Mouse (Mus musculus) gastrocnemius, postnatal 4 days (tissue): ENCODE results near the gene Brd4. TPM values are rescaled to one million over a fixed set of nuclear protein-coding genes. Genes with fewer than 3 reads are reported as not detected.

ENCODE experiments used
- DNase-seq, 2 experiments: peaks; one replicate each; pipeline ENCODE4 v3.0.0; 2021 to 2022; ENCODE audit warnings: low spot score in 2 of 2, mixed read lengths in 2 of 2
- total RNA-seq, 2 experiments: library from RNA; stranded (reverse); gene quantifications; 2 replicates each; pipeline ENCODE4 v1.2.3; 2021

The Brd4 gene
- total RNA-seq, 2 experiments from 2014 or later, result 86.5 to 98.4 TPM

DNA sequence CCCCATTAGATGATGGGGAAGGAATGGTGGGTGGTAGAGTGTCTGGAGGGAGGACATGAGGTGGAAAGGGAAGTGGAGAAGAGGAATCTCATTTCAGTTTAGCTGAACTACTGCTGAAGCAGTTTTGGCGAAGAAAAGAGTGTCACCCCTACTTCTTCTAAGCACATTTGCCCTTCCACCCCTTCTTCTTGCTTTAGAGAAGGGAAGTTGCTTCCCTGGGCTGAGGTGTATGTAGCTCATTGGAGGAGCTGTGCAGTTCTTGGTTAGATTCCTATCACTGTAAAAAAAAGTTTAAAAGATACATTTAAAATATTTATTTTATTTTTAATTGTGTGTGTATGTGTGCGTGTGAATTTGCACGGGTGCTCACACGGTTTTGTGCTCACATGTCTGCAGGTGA lies 107.6 kb downstream of the Brd4 start:
- DNase-seq, result no peak

DNA sequence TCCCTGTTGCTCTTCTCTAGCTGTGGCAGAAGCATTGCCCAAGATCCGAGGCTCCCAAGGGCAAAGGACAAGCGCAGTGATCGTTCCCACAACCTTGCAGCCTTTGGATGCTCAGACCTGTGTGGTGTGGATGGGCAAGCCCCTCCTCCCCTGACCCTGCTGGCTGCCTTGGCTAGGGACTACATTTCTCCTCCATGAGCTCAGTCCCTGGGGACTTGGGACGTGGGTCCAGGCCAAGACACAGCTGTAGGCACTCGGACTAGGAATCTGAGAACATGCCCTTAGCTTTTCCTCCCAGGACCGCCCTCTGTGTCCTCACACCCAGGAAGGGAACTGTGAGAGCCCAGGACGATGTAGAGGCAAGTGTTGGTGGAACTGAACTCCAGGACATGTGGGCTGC lies 111.4 kb downstream of the Brd4 start:
- peak; percentile 61 to 84 for DNase-seq

DNA sequence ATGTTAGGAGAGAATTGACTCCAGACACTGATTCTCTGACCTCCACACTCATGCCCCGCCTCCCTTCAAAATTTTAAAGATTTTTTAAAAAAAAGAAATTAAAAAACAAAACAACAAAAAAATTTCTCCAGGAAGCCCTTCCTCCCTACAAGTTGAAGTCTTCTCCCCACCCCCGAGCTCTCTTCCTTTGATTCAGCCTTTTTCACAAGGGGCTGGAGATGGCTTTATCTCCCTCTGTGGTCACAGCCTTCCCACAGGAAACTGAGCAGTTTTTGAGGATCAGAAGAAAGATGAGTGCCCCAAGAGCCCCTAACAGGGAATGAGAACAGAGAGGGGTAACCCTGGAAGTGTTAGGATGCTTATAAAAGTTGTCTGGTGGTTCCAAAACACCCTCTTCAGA lies 112.0 kb downstream of the Brd4 start:
- no peak for DNase-seq

DNA sequence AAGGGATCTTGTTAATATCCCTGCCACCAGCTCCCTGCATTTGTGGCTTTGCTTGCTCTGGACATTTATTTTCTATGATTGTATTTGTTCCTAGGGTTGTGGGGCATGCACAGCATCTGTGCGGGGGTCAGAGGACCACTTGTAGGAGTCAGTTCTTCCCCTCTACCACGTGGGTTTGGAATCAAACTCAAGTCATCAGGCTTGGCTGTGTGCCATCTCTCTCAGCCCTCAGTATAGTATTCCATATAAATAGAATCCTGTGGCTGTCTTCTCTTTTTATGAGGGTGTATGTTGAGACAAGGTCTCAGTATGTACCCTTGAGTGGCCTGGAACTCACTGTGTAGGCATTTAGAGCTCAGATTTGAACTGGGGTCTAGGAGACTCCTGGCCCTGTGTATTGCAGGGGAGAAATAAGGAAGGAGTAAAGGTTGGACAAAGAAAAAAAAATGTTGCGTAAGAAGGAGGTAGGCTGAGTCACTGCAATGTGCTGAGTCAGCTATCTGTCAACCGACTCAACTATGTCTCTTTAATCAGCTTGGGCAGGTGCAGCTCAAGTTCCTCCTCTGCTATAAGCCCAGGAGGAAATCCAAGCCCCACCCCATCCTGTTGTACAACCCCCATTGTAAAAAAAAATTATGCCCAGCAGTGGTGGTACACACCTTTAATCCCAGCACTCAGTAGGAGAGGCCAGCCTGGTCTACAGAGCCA lies 114.8 kb downstream of the Brd4 start:
- DNase-seq, result no peak

DNA sequence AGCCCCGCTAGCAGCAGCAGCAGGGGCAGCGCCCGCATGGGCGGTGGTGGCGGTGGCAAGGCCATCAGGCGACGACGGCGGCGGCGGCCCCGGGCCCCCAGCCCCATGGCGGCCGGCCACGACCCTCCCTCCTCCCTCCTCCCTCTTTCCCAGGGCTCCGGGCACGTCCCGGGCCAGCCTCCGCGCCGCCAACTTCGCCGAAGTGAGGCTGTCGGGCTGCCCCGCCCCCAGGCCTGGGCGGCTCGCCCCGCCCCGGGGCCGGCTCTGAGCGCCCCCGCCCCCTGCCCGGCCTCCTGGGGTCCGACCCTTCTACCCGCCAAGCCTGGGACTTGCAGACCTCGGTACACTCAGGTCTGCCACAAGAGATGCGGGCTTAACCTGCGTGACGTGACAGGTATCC lies 117.8 kb downstream of the Brd4 start, which contains the start of gene Notch3:
TSS of gene Notch3 (minus strand) at position 166 of the 400 bp plus-strand sequence.
- peak; percentile 70 to 78 for DNase-seq

DNA sequence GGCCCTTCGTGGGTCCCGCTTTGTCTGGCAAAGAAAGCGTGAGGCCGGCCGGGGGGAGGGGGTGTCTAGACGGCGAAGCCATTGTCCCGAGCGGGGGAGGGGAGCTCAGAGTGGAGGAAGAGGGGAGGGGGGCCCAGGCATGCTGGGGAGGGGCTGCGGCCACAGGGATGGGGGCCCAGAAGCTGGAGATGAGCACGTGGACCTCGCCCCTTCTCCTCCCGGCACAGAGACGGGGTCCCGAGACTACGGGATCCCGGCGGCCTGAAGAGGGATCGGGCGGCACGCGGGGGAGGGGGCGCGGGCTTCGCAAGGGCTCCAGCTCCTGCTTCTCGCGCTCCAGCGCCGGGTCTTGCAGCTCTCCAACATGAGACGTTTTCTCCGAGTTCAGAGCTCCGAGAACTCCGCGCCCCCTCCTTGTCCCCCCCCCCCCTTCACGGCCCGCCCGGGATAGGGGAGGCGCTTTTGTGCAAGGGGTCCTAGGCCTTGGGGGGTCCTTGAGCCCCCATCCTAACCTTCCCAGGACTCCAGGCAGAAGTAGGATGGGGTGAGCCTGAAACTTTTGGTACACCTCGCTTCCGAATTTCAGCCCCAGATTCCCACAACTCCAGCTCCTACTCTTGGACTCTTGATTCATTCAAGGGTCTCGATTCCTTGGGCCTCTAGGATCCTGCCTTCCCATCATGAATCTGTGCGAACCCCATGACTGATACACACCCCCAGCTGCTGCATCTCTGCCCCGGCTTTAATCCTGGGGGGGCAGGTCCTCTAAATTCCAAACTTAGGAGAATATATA lies 118.5 kb downstream of the Brd4 start:
- DNase-seq, result peak; percentile 55 to 75

DNA sequence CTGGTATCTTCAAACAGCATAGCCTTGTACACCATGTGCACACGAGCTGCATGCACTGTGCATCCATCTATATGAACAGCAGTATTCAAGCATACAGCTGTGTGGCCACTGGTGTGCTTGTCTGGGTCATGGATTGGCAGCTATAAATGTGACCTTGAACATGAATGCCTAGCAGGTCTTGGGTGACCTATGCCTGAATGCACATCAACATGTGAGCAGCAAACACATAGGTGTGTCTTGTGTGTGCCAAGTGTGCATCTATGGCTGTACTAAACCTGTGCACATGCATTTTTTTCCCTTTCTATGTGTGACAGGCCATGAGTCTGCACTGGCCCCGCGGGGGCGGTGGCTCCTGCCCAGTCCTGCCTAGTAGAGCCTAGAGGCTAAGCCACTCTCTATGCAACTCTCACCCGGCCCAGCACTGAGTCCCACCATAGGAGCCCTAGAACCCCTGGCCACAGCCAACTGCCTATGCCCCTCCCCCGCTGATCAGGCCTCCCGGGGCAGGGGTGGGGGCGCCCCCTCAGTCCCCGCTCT lies 119.2 kb downstream of the Brd4 start:
- DNase-seq, result no peak

DNA sequence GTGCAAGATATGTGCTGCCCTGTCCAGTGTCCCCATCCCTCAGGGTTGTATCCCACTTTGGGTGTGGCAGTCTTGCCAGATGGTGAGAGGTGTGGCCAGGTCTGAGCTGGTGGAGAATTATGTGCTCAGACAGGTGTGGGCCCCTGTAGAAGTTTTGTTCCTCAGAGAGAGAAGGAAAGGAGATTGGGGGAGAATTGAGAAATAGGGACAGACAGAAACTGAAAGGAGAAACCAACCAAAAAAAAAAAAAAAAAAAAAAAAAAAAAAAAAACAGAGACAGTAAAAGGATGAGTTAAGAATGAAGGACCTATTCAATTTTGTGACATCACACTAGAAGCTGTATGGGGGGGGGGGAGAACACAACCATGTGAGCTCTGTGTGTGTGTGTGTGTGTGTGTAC lies 119.7 kb downstream of the Brd4 start:
- no peak for DNase-seq

DNA sequence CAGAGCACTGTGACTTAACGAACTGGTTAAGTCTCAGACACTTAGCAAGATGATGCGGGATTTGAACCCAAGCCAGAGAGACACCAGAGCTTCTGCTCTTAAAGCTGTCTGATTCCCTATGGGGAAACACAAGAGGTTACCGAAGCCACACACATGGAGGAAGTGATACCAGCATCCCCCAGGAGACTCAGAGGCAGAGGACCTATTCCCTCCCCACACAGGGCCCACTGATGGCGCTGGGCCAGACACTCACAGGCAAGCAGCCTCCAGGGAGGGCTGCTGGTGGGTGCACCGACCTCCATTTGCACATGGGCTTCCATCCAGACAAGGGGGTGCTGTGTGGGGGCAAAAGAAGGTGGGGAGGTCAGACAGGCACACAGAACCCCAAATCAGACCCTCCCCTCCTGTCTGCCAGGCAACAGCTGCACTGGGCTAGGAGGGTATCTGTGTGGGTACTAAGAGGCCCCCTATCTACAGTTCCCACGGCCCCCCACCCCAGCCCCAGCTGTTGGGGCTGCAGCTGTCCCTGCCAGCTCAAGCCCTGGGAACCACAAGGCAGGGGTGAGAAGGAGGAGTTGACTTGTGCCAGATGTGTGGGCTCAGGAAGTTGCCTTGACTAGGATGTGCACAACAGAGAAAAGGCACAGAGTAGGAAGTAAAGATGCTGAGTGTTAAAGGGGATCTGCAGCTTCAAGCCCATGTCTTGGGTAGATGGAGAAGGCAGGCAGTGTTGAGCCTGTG lies 120.4 kb downstream of the Brd4 start:
- DNase-seq, result peak in 1 of 2 experiments; percentile 38

DNA sequence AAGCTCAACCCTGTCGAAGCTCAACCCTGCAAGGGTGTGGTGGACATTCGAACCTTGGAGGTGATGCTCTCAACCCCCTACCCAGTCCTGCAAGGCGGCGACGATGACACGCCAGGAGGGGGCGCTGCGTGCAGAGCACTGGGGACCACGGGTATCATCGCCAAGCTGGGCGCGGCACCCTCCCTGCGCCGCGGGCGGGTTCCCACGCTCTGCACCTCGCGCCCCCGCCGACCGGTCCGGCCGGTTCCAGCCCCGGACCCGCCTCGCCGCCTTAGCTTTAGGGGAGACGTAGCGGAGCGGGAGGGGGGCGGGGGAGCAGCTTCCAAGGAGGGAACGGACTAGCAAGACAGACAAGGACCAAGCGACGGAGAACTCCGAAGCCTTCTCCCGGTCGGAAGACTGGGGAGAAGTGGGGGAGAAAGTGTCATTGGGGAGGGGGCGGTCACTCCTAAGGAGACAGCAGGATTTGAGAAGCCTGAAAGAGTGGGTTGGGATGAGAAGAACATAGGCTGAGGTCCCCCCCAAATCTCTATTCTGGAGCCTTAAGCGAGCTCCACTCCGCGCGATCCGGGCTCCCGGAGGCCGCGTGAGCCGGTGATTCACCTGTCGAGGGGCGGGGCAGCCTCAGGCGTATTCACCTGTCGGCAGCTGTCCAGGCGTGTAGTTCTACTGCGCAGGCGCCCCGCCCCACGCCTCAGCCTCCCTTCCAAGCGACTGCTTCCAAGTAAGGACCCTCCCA lies 122.2 kb downstream of the Brd4 start:
- DNase-seq, result peak; percentile 75 to 78

DNA sequence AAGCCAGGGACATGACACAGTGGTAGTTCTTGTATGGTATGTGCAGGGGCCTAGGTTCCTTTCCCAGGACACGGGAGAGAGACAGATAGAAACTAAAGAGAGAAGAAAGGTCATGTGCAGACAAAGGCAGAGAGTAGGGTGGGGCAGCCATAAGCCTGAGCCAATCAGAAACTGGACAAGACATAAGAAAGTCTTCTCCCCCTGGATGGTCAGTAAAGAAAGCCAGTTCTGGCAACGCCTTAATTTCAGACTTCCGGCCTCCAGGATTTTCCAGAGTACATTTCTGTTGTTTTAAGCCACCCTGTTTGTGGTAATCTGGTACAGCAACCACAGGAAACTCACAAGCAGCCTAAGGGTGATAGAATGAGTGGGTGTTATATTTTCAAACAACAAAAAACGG lies 123.6 kb downstream of the Brd4 start:
- DNase-seq, result no peak

DNA sequence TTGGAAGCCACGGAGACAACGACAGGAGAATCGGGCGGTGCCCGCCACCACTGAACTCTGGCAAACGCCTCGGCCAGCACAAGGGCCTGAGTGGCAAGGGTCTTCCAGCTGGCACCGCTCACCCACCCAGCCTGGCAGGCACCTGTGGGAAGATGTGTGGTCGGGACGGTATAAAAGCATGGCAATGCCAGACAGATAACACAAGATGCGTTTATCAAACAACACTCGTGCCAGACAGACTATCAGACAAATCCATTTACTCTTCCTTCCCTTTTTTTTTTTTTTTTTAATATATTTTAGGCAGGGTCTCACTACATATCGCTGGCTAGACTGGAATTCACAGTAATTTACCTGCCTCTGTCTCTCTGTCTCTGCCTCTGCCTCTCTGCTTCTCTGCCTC lies 125.7 kb downstream of the Brd4 start:
- no peak for DNase-seq

DNA sequence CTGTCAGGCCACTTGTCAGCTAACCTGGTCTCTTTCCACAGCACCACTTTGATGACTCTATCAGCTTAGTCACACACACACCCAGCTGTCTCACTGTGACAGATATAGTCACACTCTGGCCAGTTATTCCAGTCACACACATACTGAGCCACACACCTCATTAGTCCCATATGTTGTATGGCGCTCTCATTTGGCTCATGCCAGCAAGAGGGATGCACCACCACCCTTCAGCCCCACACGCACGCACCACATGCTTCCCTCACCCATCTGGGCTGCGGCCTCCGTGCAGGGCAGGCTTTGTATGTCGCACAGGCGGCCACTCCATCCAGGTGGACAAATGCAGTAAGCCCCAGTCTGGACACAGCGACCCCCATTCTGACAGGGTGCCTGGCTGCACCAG lies 137.8 kb downstream of the Brd4 start:
- DNase-seq, result no peak

Other genes with a start within 250 kb of the Brd4 start
- 10 to 100 TPM; 17.3 to 29.4 TPM for gene Rrp1b, start 248.6 kb downstream of the Brd4 start, total RNA-seq
- 1 to 10 TPM; 6.1 to 8.2 TPM for gene Hsf2bp, start 248.4 kb downstream of the Brd4 start, total RNA-seq
- 10 to 100 TPM; 68.4 to 68.9 TPM for gene Notch3, start 117.9 kb downstream of the Brd4 start, total RNA-seq
- under 1 TPM; 0.17 to 0.31 TPM for gene Ephx3, start 95.2 kb downstream of the Brd4 start, total RNA-seq
- 10 to 100 TPM; 50.8 to 75.1 TPM for gene Akap8, start 36.5 kb upstream of the Brd4 start, total RNA-seq
- 10 to 100 TPM; 36.7 to 50.5 TPM for gene Akap8l, start 65.9 kb upstream of the Brd4 start, total RNA-seq
- 10 to 100 TPM; 32.6 to 34.3 TPM for gene Wiz, start 104.7 kb upstream of the Brd4 start, total RNA-seq
- 1 to 10 TPM in 1 of 2 experiments, under 1 TPM in 1; 0.47 to 1.5 TPM for gene Rasal3, start 118.9 kb upstream of the Brd4 start, total RNA-seq
- gene Pglyrp2, start 139.4 kb upstream of the Brd4 start, total RNA-seq, result under 1 TPM in 1 of 2 experiments, not detected in 1; 0.60 TPM
- gene Cyp4f39, start 168.0 kb upstream of the Brd4 start, total RNA-seq, result not detected
- 1 to 10 TPM; 2.1 to 3.3 TPM for gene Cyp4f17, start 221.3 kb upstream of the Brd4 start, total RNA-seq